Mouse (Mus musculus): ENCODE data around the gene Foxd4.
"Not testable (repeated sequence)": the region's sequence is repeated elsewhere in the genome, so short reads cannot be mapped to it uniquely, and the experiment has no call there.

The Foxd4 gene

GRCm38 (mm10) chr19:24875129-24875870 lies 25.7 kb downstream of the Foxd4 start, which contains the start of gene Gm10053:
TSS of gene Gm10053 (plus strand) at chr19:24875686.
- DNase-seq (ENCODE audit: low spot score in 2 of 2), result not testable (repeated sequence)

GRCm38 (mm10) chr19:24873873-24874272 lies 27.1 kb downstream of the Foxd4 start:
- no peak for DNase-seq (ENCODE audit: low spot score in 2 of 2)

GRCm38 (mm10) chr19:24871037-24871635 lies 29.9 kb downstream of the Foxd4 start:
- DNase-seq (ENCODE audit: low spot score in 2 of 2), result peak; percentile 78 to 88

GRCm38 (mm10) chr19:24865436-24865835 lies 35.6 kb downstream of the Foxd4 start:
- DNase-seq (ENCODE audit: low spot score in 2 of 2), result no peak

- no peak for DNase-seq (ENCODE audit: low spot score in 2 of 2)
These were observed 39.2 kb downstream of the Foxd4 start, which contains the start of gene Pgm5 for GRCm38 (mm10) chr19:24861612-24862451. TSS of gene Pgm5 (minus strand) at chr19:24861855.

- DNase-seq (ENCODE audit: low spot score in 2 of 2), result no peak
These were observed 39.8 kb downstream of the Foxd4 start for GRCm38 (mm10) chr19:24861276-24861611.

- DNase-seq (ENCODE audit: low spot score in 2 of 2), result no peak
These were observed 49.3 kb downstream of the Foxd4 start for GRCm38 (mm10) chr19:24851456-24852315.
